Mouse (Mus musculus) olfactory bulb, adult 2 months (tissue): ENCODE results near the gene Vps13a.
A peak's percentile ranks its signal among the peaks of the same experiment; 100 is the strongest.

Experiments
- CTCF ChIP-seq: fragments of 200-500 bp; IDR thresholded peaks from 2 replicates; pipeline ENCODE4 v1.5.1; 2012; ENCODE audit warnings: low read depth, mild to moderate bottlenecking, low read length, moderate library complexity; ENCODE audit not compliant: insufficient read depth
- POLR2A ChIP-seq: fragments of 200-500 bp; IDR thresholded peaks from 2 replicates; pipeline ENCODE4 v1.6.1; 2012; ENCODE audit warnings: mild to moderate bottlenecking, low read depth, low read length, moderate library complexity; ENCODE audit not compliant: insufficient read depth

DNA sequence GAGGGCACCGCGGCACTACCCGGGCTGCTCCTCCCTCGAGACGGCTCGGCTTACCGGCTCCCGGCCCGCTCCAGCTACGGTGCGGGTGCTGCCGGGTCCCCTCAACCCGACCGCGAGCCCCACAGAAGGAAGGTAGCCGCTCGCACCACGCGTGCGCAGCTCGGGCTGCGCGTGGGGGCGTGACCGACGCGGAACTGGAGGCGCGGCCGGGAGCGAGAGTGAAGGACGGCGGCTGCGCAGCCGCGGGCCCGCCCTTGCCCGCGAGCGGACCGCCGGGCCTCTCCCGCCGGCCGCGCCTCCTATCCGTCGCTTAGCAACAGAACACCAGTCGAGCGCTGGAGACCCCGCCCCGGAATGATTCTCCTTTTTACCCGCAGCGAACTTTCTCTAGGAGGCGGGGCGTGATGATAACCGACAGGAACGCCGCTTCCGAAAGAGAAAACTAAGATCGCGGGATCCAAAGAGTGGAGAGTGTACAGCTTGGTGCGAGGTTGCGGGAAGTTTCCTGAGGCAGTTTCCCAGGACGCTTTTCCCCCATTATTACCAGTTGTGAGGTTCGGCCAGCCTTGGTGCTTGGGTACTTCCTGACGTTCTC is at the start of gene Vps13a:
- TF ChIP-seq POLR2A: peak; percentile 79
- no peak for TF ChIP-seq CTCF
